Mouse (Mus musculus) myocyte (in vitro differentiated cells): ENCODE results near the gene Nfil3. TPM values are rescaled to one million over a fixed set of nuclear protein-coding genes. Genes with fewer than 3 reads are reported as not detected.

Experiments used
- H3K27me3 ChIP-seq: one replicate; pipeline ENCODE4 v1.6.1; 2011; ENCODE audit not compliant: control insufficient read depth, insufficient read depth, insufficient read length
- H3K36me3 ChIP-seq: one replicate; pipeline ENCODE4 v1.6.1; 2011; ENCODE audit not compliant: control insufficient read depth, insufficient read depth
- H3K4me2 ChIP-seq: one replicate; pipeline ENCODE4 v1.6.1; 2011; ENCODE audit warnings: low read depth, control low read depth
- H3K4me3 ChIP-seq: one replicate; pipeline ENCODE4 v1.5.1; 2011; ENCODE audit warnings: mild to moderate bottlenecking, control low read depth, moderate library complexity
- H3K79me2 ChIP-seq: one replicate; pipeline ENCODE4 v1.6.1; 2011; ENCODE audit not compliant: control insufficient read depth, insufficient read depth
- H3ac ChIP-seq: one replicate; pipeline ENCODE4 v1.6.1; 2011; ENCODE audit not compliant: control insufficient read depth, insufficient read length
- CEBPB ChIP-seq: IDR thresholded peaks from 2 replicates; pipeline ENCODE4 v1.6.1; 2011; ENCODE audit warnings: mild to moderate bottlenecking, moderate library complexity; ENCODE audit not compliant: poor library complexity, insufficient read depth, severe bottlenecking
- E2F4 ChIP-seq: IDR thresholded peaks from one replicate; pipeline ENCODE4 v1.6.1; 2011; ENCODE audit warnings: mild to moderate bottlenecking, control low read depth, moderate library complexity; ENCODE audit not compliant: insufficient read depth
- MAX ChIP-seq: IDR thresholded peaks from one replicate; pipeline ENCODE4 v1.6.1; 2011; ENCODE audit warnings: low read depth, mild to moderate bottlenecking, control low read depth
- MYOD1 ChIP-seq, 3 experiments: IDR thresholded peaks; one replicate each; pipeline ENCODE4 v1.6.1; 2011; ENCODE audit warnings: control low read depth in 2 of 3, low read depth in 2 of 3, mild to moderate bottlenecking in 2 of 3, moderate library complexity in 1 of 3; ENCODE audit not compliant: insufficient read length in 2 of 3, control insufficient read depth in 1 of 3
- MYOG ChIP-seq, 3 experiments: IDR thresholded peaks; one replicate each; pipeline ENCODE4 v1.6.1; 2011; ENCODE audit warnings: control low read depth in 2 of 3, low read depth in 2 of 3, mild to moderate bottlenecking in 2 of 3; ENCODE audit not compliant: insufficient read length in 2 of 3, control insufficient read depth in 1 of 3, insufficient read depth in 1 of 3
- POLR2A ChIP-seq: IDR thresholded peaks from one replicate; pipeline ENCODE4 v1.6.1; 2011; ENCODE audit warnings: low read depth, mild to moderate bottlenecking, control low read depth, moderate library complexity; ENCODE audit not compliant: insufficient read length
- POLR2AphosphoS2 ChIP-seq: IDR thresholded peaks from one replicate; pipeline ENCODE4 v1.6.1; 2011; ENCODE audit warnings: low read depth, control low read depth; ENCODE audit not compliant: insufficient read length
- REST ChIP-seq: IDR thresholded peaks from one replicate; pipeline ENCODE4 v1.6.1; 2011; ENCODE audit warnings: mild to moderate bottlenecking, control low read depth, moderate library complexity; ENCODE audit not compliant: insufficient read depth, insufficient read length
- SRF ChIP-seq: IDR thresholded peaks from one replicate; pipeline ENCODE4 v1.6.1; 2011; ENCODE audit warnings: low read depth; ENCODE audit not compliant: control insufficient read depth, insufficient read length
- TCF12 ChIP-seq: IDR thresholded peaks from one replicate; pipeline ENCODE4 v1.6.1; 2011; ENCODE audit warnings: mild to moderate bottlenecking, control low read depth; ENCODE audit not compliant: poor library complexity, insufficient read depth, severe bottlenecking
- TCF3 ChIP-seq: IDR thresholded peaks from one replicate; pipeline ENCODE4 v1.6.1; 2011; ENCODE audit warnings: low read depth, control low read depth; ENCODE audit not compliant: insufficient read length
- USF1 ChIP-seq: IDR thresholded peaks from one replicate; pipeline ENCODE4 v1.6.1; 2011; ENCODE audit warnings: low read depth, mild to moderate bottlenecking, control low read depth, moderate library complexity
- polyA plus RNA-seq: library from polyadenylated mRNA; unstranded; fragments of >200 nt; fragmentation: generic; extraction: Trizol; gene quantifications from one replicate; pipeline ENCODE4 v1.2.1, GENCODE M21; 2012; ENCODE audit warnings: missing spikeins

Nfil3 gene
- polyA plus RNA-seq, 1 experiment: 60.6 TPM

- H3K27me3 ChIP-seq: no peaks in the 10 kb centered on the region
- TF ChIP-seq E2F4 (no peak), POLR2A (no peak), USF1 (no peak), MYOD1 (IDR thresholded peaks at IDR 0.05; ENCODE audit: control insufficient read depth in 1 of 3, insufficient read length in 2 of 3, low read depth in 2 of 3) (no peak), SRF (no peak), TCF12 (no peak), MAX (no peak), POLR2AphosphoS2 (no peak), REST (no peak), CEBPB (no peak), MYOG (IDR thresholded peaks at IDR 0.05; ENCODE audit: control insufficient read depth in 1 of 3, insufficient read depth in 1 of 3, insufficient read length in 2 of 3, low read depth in 2 of 3) (no peak)
- H3K4me3 ChIP-seq: no peak overlapping the region
- no peak overlapping the region for H3ac ChIP-seq
- H3K79me2 ChIP-seq: no peaks in the 10 kb centered on the region
- H3K36me3 ChIP-seq: no peaks in the 10 kb centered on the region
- no peak overlapping the region for H3K4me2 ChIP-seq
Observed at GRCm38 (mm10) chr13:53003286-53003685, 22.4 kb upstream of the Nfil3 start.

GRCm38 (mm10) chr13:53001511-53001935 is 20.6 kb upstream of the Nfil3 start:
- Histone ChIP-seq H3ac (no peak overlapping the region), H3K79me2 (no peaks in the 10 kb centered on the region), H3K27me3 (no peaks in the 10 kb centered on the region), H3K4me3 (no peak overlapping the region), H3K4me2 (no peak overlapping the region), H3K36me3 (no peaks in the 10 kb centered on the region)
- TF ChIP-seq SRF: no peak
- no peak for TF ChIP-seq MAX
- no peak for TF ChIP-seq E2F4

GRCm38 (mm10) chr13:53000481-53000880 is 19.6 kb upstream of the Nfil3 start:
- H3K36me3 ChIP-seq: no peaks in the 10 kb centered on the region
- H3K27me3 ChIP-seq: no peaks in the 10 kb centered on the region
- H3K4me2 ChIP-seq: no peak overlapping the region
- H3K79me2 ChIP-seq: no peaks in the 10 kb centered on the region
- no peak overlapping the region for H3ac ChIP-seq
- no peak overlapping the region for H3K4me3 ChIP-seq
- TF ChIP-seq CEBPB (no peak), MAX (no peak), MYOG (IDR thresholded peaks at IDR 0.05; ENCODE audit: control insufficient read depth in 1 of 3, insufficient read depth in 1 of 3, insufficient read length in 2 of 3, low read depth in 2 of 3) (no peak), E2F4 (no peak), MYOD1 (IDR thresholded peaks at IDR 0.05; ENCODE audit: control insufficient read depth in 1 of 3, insufficient read length in 2 of 3, low read depth in 2 of 3) (no peak), REST (no peak), POLR2AphosphoS2 (no peak), TCF3 (no peak), POLR2A (no peak), SRF (no peak), TCF12 (no peak), USF1 (no peak)

- no peaks in the 10 kb centered on the region for H3K79me2 ChIP-seq
- no peaks in the 10 kb centered on the region for H3K27me3 ChIP-seq
- H3K4me2 ChIP-seq: no peak overlapping the region
- TF ChIP-seq MYOD1 (IDR thresholded peaks at IDR 0.05; ENCODE audit: control insufficient read depth in 1 of 3, insufficient read length in 2 of 3, low read depth in 2 of 3) (no peak), SRF (no peak), REST (no peak), USF1 (no peak), MAX (no peak), TCF12 (no peak), E2F4 (no peak), MYOG (IDR thresholded peaks at IDR 0.05; ENCODE audit: control insufficient read depth in 1 of 3, insufficient read depth in 1 of 3, insufficient read length in 2 of 3, low read depth in 2 of 3) (no peak)
- no peaks in the 10 kb centered on the region for H3K36me3 ChIP-seq
- H3K4me3 ChIP-seq: no peak overlapping the region
- H3ac ChIP-seq: no peak overlapping the region
Observed at GRCm38 (mm10) chr13:52998541-52998940, 17.7 kb upstream of the Nfil3 start.

- H3K79me2 ChIP-seq: no peaks in the 10 kb centered on the region
- no peak overlapping the region for H3K4me3 ChIP-seq
- no peak overlapping the region for H3K4me2 ChIP-seq
- H3K36me3 ChIP-seq: no peaks in the 10 kb centered on the region
- TF ChIP-seq POLR2A (no peak), E2F4 (no peak), REST (no peak), MYOD1 (IDR thresholded peaks at IDR 0.05; ENCODE audit: control insufficient read depth in 1 of 3, insufficient read length in 2 of 3, low read depth in 2 of 3) (no peak), USF1 (no peak), POLR2AphosphoS2 (no peak), TCF12 (no peak), MYOG (IDR thresholded peaks at IDR 0.05; ENCODE audit: control insufficient read depth in 1 of 3, insufficient read depth in 1 of 3, insufficient read length in 2 of 3, low read depth in 2 of 3) (no peak), MAX (no peak), SRF (no peak)
- no peak overlapping the region for H3ac ChIP-seq
- no peaks in the 10 kb centered on the region for H3K27me3 ChIP-seq
Observed at GRCm38 (mm10) chr13:52997806-52998205, 16.9 kb upstream of the Nfil3 start.
